In the genomic region with DNA sequence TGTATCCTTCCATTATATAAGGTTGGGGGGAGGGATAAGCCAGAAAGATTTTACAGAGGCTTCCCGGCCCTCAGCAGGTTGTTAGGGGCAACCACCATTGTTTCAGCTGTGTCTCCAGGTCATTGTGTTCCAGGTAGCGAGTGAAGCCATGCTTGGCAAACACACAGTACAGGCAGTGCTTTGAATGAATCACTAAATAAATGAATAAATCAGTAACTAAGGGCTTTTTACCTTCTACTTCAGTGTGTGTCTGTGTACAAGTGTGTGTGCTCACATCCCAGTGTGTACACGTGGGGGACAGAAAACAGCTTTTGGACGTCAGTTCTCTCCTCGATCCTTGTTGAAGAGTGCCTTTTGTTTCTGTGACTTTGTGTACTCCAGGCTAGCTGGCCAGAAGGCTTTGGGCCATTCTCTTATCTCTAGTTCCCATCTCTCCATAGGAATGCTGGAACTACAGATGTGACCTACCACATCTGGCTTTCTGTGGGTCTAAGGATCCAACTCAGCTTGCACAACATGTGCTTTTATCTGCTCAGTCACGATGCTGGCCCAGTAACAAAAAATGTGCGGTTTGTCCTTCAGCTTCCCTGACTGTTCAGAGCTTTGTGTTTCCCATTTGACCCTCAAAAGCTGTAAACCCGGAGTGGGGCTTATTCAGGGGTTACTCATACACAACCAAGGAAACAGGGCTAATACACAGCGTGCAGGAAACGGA, we compare ENCODE assay signal across 11 mouse cellular contexts. TPM values are rescaled to one million over a fixed set of nuclear protein-coding genes. Genes with fewer than 3 reads are reported as not detected.
A peak's percentile ranks its signal among the peaks of the same experiment; 100 is the strongest.
DNase-seq lines count a peak whose midpoint lies in the region; ATAC-seq lines count a peak whose summit lies in the region.
"Had no signal": no experiment of that assay in that cellular context is flagged by ENCODE, and none has a peak within 500 bp of the region (broad histone marks: within the 10 kb centered on the region; RNA-seq: fewer than 3 reads in every experiment).

No protein-coding gene starts in this region.

- no peaks in the 10 kb centered on the region for H3K9me3 ChIP-seq in hindbrain, embryonic 14.5 days (ENCODE audit: control insufficient read depth, low read length)

- no peaks in the 10 kb centered on the region for H3K27me3 ChIP-seq in hindbrain, embryonic 14.5 days (ENCODE audit: control insufficient read depth, insufficient read depth, low read length)

- H3K27ac ChIP-seq in hindbrain, embryonic 14.5 days, result no peak overlapping the region
- H3K27ac ChIP-seq: macrophage had no signal

- intact Hi-C loops in heart, postnatal 36 days (cut with DNase I), result no loop called here

- no peak overlapping the region for H3K9ac ChIP-seq in hindbrain, embryonic 14.5 days

- no peaks in the 10 kb centered on the region for H3K36me3 ChIP-seq in hindbrain, embryonic 14.5 days (replicated peaks; ENCODE audit: control insufficient read depth, insufficient read depth)

- WGBS in hindbrain, embryonic 14.5 days, result 25% methylated on average over 10 of the region's 10 CpGs

- H3K4me2 ChIP-seq in hindbrain, embryonic 14.5 days (replicated peaks), result no peak overlapping the region

- DNase-seq in heart, adult 11 months, result peak; percentile 92
- no peak for DNase-seq in heart, postnatal 36 days
- DNase-seq in urinary bladder, postnatal 14 days (ENCODE audit: low spot score), result peak; percentile 16
- no peak for DNase-seq in urinary bladder, postnatal 36 days (ENCODE audit: low spot score in 2 of 2)
- no peak for DNase-seq in hindbrain, embryonic 14.5 days (ENCODE audit: low spot score)
- peak; percentile 54 for DNase-seq in testis, postnatal 14 days (ENCODE audit: low spot score)
- DNase-seq in spleen, postnatal 10 days (ENCODE audit: low spot score in 2 of 2), result no peak
- DNase-seq: B cell, adult 2 months; right cerebral cortex, postnatal 4 days had no signal

- ATAC-seq in hindbrain, embryonic 14.5 days (ENCODE audit: low FRiP score), result peak; percentile 59; the same call in 1 of the 2 replicates
- no peak for ATAC-seq in cerebellum, adult (ENCODE audit: insufficient number of reproducible peaks, low FRiP score, low TSS enrichment)

- no peak overlapping the region for H3K4me3 ChIP-seq in hindbrain, embryonic 14.5 days (replicated peaks; ENCODE audit: low read length)

- no peaks in the 10 kb centered on the region; the same call in 1 of the 2 replicates for H3K4me1 ChIP-seq in hindbrain, embryonic 14.5 days (replicated peaks; ENCODE audit: control insufficient read depth, insufficient read depth, low read length)

RNA-seq across cellular contexts. Expression of a gene that starts 10.2 kb away (rescaled TPM):
- 100 to 1,000 TPM; 176 to 192 TPM for total RNA-seq in heart, postnatal 36 days (2021)
- polyA plus RNA-seq in hindbrain, embryonic 14.5 days (2014; fragmentation: Nextera tagmentation; extraction: Ambion mirVana), result 314 and 377 TPM in 2 replicates

RNA-seq across cellular contexts. Expression of a gene that starts 26.5 kb away (rescaled TPM):
- total RNA-seq in heart, postnatal 36 days (2021), result 10 to 100 TPM; 39.0 to 39.2 TPM
- 58.3 and 61.9 TPM in 2 replicates for polyA plus RNA-seq in hindbrain, embryonic 14.5 days (2014; fragmentation: Nextera tagmentation; extraction: Ambion mirVana)

Comparison
In these comparisons a context has a peak if more than half of its experiments do, and no peak if none do; other contexts are left out.
1. DNase-seq: peak in heart, adult 11 months (single experiment), urinary bladder, postnatal 14 days (single experiment) and testis, postnatal 14 days (single experiment); none in heart, postnatal 36 days (0 of 2), urinary bladder, postnatal 36 days (0 of 2), hindbrain, embryonic 14.5 days (single experiment) and spleen, postnatal 10 days (0 of 2).